Mouse (Mus musculus): ENCODE measurements around the gene Olfr1373. TPM values are rescaled to one million over a fixed set of nuclear protein-coding genes. Genes with fewer than 3 reads are reported as not detected.
A peak's percentile ranks its signal among the peaks of the same experiment; 100 is the strongest.

Gene Olfr1373
- total RNA-seq, 2 experiments from 2014 or later, result not detected

GRCm38 (mm10) chr11:52106438-52106837 is 38.9 kb downstream of the Olfr1373 start:
- DNase-seq (ENCODE audit: low spot score in 2 of 2), result no peak

- DNase-seq (ENCODE audit: low spot score in 2 of 2), result no peak
Observed at GRCm38 (mm10) chr11:52106037-52106436, 39.3 kb downstream of the Olfr1373 start.

- no peak for DNase-seq (ENCODE audit: low spot score in 2 of 2)
Observed at GRCm38 (mm10) chr11:52105503-52105902, 39.8 kb downstream of the Olfr1373 start.

GRCm38 (mm10) chr11:52102977-52103376 is 42.4 kb downstream of the Olfr1373 start:
- DNase-seq (ENCODE audit: low spot score in 2 of 2), result no peak

GRCm38 (mm10) chr11:52099771-52100219 is 45.5 kb downstream of the Olfr1373 start:
- DNase-seq (ENCODE audit: low spot score in 2 of 2), result no peak

- DNase-seq (ENCODE audit: low spot score in 2 of 2), result peak; percentile 46 to 48
Observed at GRCm38 (mm10) chr11:52099031-52099761, 46.1 kb downstream of the Olfr1373 start.

- DNase-seq (ENCODE audit: low spot score in 2 of 2), result peak; percentile 92 to 96
Observed at GRCm38 (mm10) chr11:52098398-52098946, 46.9 kb downstream of the Olfr1373 start, which contains the start of gene Ppp2ca. TSS of gene Ppp2ca (plus strand) at chr11:52098681.

- DNase-seq (ENCODE audit: low spot score in 2 of 2), result no peak
Observed at GRCm38 (mm10) chr11:52097596-52097995, 47.7 kb downstream of the Olfr1373 start.

GRCm38 (mm10) chr11:52097016-52097415 is 48.3 kb downstream of the Olfr1373 start:
- no peak for DNase-seq (ENCODE audit: low spot score in 2 of 2)

Small RNAs within 50 kb of the gene (microRNA-seq; reads per million reads assigned to microRNA genes)
- not detected for gene Gm24157
- gene Mir3061, result 2.6 reads per million, percentile 2 among the genes with 10 or more reads in this experiment

Other genes starting within 250 kb of the Olfr1373 start
- gene Cdkn2aipnl, start 177.9 kb downstream of the Olfr1373 start, total RNA-seq (2021), result 10 to 100 TPM; 33.1 to 34.3 TPM
- gene Ube2b, start 144.8 kb downstream of the Olfr1373 start, total RNA-seq (2021), result 100 to 1,000 TPM; 131 to 142 TPM
- gene Cdkl3, start 141.3 kb downstream of the Olfr1373 start, total RNA-seq (2021), result 1 to 10 TPM; 7.9 to 8.0 TPM
- 10 to 100 TPM; 80.0 to 83.4 TPM for gene Ppp2ca, start 46.8 kb downstream of the Olfr1373 start, total RNA-seq (2021)
- not detected for gene Olfr1371, start 68.5 kb upstream of the Olfr1373 start, total RNA-seq (2021)
- 100 to 1,000 TPM; 362 to 376 TPM for gene Skp1a, start 86.5 kb upstream of the Olfr1373 start, total RNA-seq (2021)
- 10 to 100 TPM; 66.8 to 71.8 TPM for gene Tcf7, start 137.5 kb upstream of the Olfr1373 start, total RNA-seq (2021)
- 100 to 1,000 TPM; 323 to 340 TPM for gene Vdac1, start 215.3 kb upstream of the Olfr1373 start, total RNA-seq (2021)